Mouse (Mus musculus): ENCODE measurements around the gene Tjp3. TPM values are rescaled to one million over a fixed set of nuclear protein-coding genes. Genes with fewer than 3 reads are reported as not detected.

The Tjp3 gene
- polyA plus RNA-seq (2012; rRNA removed) = 124 and 239 TPM in 2 replicates

DNA sequence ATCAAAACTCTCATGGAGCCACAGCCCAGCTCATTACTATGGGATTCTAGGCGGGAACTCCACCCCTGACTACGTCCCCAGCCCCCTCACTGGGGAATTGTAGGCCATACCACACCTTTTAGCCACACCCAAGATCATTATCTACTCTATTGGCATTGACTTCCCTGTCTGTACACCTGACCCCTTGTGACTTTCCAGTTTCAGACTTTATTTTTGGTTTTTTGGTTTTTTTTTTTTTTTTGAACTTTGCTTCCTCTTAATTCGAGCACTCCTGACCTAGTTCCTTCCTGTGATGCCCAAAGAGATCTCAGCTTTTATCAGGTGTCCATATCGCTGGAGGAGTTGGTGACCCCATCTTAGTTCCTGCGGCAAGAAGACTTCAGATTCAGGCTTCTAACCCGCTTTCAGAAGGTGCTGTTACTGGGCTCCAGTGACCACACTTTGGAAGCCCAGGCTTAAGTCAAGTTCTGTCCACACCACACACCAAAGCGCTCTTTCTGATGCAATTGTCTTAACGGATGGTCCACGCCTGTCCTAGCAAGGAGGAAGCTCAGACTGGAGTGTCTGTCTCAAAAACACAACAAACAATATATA, at the start of gene Tjp3:
TSS of gene Tjp3 (minus strand) at position 71 of the 594 bp plus-strand sequence.
- Histone ChIP-seq H3K4me1 (ENCODE audit: control insufficient read depth, insufficient read depth, insufficient read length, low read length) (peaks cover 38% of the 10 kb centered on the region), H3K27me3 (ENCODE audit: control insufficient read depth, insufficient read depth, low read length) (no peaks in the 10 kb centered on the region), H3K36me3 (ENCODE audit: control insufficient read depth, insufficient read depth, low read length) (peaks cover 2% of the 10 kb centered on the region; the same call in 1 of the 2 replicates), H3K4me3 (ENCODE audit: low read depth, low read length) (peak within 1 kb of the TSS; percentile 74), H3K27ac (ENCODE audit: insufficient read depth, low read depth, low read length) (peak within 1 kb of the TSS; percentile 98)
- WGBS = 27% methylated on average over 9 of the region's 9 CpGs
- TF ChIP-seq POLR2A (IDR thresholded peaks at IDR 0.05; ENCODE audit: low read depth, low read length) = no peak

DNA sequence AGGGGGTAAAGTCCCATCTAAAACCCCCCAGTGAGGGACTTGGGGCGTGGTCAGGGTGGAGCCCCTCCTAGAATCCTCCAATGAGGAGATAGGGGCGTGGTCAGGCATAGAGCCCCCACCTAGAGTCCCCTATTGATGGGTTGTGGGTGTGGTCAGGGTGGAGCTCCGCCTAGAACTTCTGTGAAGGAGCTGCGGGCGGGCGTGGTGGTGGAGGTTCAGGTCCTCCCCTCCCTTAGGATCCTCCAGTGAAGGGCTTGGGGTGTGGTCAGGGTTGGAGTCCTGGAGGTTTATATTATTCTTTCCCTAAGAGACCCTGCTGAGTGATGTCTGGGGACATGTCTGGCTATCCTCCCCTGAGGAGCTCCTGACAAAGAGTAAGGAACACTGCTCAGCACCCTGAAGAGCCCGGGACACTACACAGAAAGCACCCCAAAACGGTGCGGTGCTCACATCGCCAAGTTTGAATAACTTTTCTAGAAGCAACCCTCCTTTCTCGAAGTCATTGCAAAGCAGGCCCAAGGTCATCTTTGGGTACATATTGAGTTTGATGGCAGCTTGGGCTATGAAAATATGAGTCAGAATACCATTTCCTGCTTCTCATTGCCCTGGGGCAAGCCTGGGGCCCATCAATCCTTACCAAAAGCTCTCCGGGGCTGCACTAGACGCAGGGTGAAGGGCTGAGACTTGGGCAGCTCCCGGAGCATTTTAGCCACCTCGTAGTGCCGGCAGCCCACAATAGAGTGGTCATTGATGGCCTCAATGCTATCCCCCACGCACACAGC, 49.4 kb upstream of the Tjp3 start:
- peaks cover 12% of the 10 kb centered on the region; the same call in 1 of the 2 replicates for H3K4me1 ChIP-seq (ENCODE audit: control insufficient read depth, insufficient read depth, insufficient read length, low read length)
- no peak overlapping the region for H3K27ac ChIP-seq (ENCODE audit: insufficient read depth, low read depth, low read length)
- no peaks in the 10 kb centered on the region for H3K36me3 ChIP-seq (ENCODE audit: control insufficient read depth, insufficient read depth, low read length)
- no peak overlapping the region for H3K4me3 ChIP-seq (ENCODE audit: low read depth, low read length)
- TF ChIP-seq POLR2A (IDR thresholded peaks at IDR 0.05; ENCODE audit: low read depth, low read length) (no peak), CTCF (IDR thresholded peaks at IDR 0.05; ENCODE audit: extremely low read depth, insufficient read length, insufficient replicate concordance, low read depth, low read length) (no peak)
- 39% methylated on average over 17 of the region's 17 CpGs for WGBS
- peaks cover 16% of the 10 kb centered on the region for H3K27me3 ChIP-seq (ENCODE audit: control insufficient read depth, insufficient read depth, low read length)

DNA sequence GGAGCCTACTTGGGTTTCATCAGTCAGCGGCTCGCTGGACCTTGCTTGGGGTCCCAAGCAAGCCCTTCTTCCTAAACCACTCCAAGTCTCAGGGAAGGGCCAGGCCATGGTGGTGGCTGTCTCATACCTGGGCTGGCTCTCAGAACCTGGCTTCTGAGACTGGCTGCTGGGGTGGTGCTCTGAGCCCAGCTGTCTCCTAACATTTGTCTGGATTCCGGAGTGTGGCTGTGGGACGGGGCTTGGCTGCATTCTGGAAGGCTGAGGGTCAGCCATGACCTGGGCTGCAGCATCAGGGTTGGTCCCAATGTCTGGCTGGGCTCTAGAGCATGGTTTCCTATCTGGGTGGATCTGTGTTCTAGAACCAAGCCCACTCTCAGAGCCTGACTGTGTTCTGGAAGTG, 45.2 kb upstream of the Tjp3 start:
- Histone ChIP-seq H3K27me3 (ENCODE audit: control insufficient read depth, insufficient read depth, low read length) (peaks cover 11% of the 10 kb centered on the region), H3K4me1 (ENCODE audit: control insufficient read depth, insufficient read depth, insufficient read length, low read length) (peaks cover 6% of the 10 kb centered on the region), H3K4me3 (ENCODE audit: low read depth, low read length) (no peak overlapping the region), H3K36me3 (ENCODE audit: control insufficient read depth, insufficient read depth, low read length) (no peaks in the 10 kb centered on the region), H3K27ac (ENCODE audit: insufficient read depth, low read depth, low read length) (no peak overlapping the region)
- WGBS = 92% methylated on average over 4 of the region's 4 CpGs
- TF ChIP-seq POLR2A (IDR thresholded peaks at IDR 0.05; ENCODE audit: low read depth, low read length) (no peak), CTCF (IDR thresholded peaks at IDR 0.05; ENCODE audit: extremely low read depth, insufficient read length, insufficient replicate concordance, low read depth, low read length) (no peak)

GRCm38 (mm10) chr10:81335393-81336340, 44.3 kb upstream of the Tjp3 start:
- WGBS = 67% methylated on average over 19 of the region's 19 CpGs
- Histone ChIP-seq H3K27ac (ENCODE audit: insufficient read depth, low read depth, low read length) (no peak overlapping the region), H3K36me3 (ENCODE audit: control insufficient read depth, insufficient read depth, low read length) (no peaks in the 10 kb centered on the region), H3K27me3 (ENCODE audit: control insufficient read depth, insufficient read depth, low read length) (peaks cover 11% of the 10 kb centered on the region), H3K4me3 (ENCODE audit: low read depth, low read length) (no peak overlapping the region), H3K4me1 (ENCODE audit: control insufficient read depth, insufficient read depth, insufficient read length, low read length) (peaks cover 3% of the 10 kb centered on the region)
- no peak for TF ChIP-seq CTCF (IDR thresholded peaks at IDR 0.05; ENCODE audit: extremely low read depth, insufficient read length, insufficient replicate concordance, low read depth, low read length)
- TF ChIP-seq POLR2A (IDR thresholded peaks at IDR 0.05; ENCODE audit: low read depth, low read length) = no peak

DNA sequence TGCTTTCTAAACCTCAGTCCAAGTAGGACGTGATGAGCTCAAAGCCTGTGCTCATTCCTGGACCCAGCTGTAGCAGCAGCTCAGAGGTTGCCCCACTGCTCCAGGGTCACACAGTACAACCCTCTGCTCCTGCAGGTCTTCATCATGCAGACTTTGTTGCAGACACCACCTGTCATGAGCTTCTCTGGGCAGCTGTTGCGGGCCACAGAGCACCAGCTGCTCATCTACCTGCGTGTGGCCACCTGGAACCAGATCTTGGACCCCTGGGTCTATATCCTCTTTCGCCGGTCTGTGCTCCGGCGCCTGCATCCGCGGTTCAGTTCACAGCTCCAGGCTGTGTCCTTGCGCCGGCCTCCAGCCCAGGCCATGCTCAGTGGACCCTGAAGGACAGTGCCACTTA, 42.9 kb upstream of the Tjp3 start:
- WGBS = 75% methylated on average over 11 of the region's 11 CpGs

GRCm38 (mm10) chr10:81332277-81332676, 40.9 kb upstream of the Tjp3 start:
- peaks cover 11% of the 10 kb centered on the region for H3K27me3 ChIP-seq (ENCODE audit: control insufficient read depth, insufficient read depth, low read length)
- TF ChIP-seq POLR2A (IDR thresholded peaks at IDR 0.05; ENCODE audit: low read depth, low read length) (no peak), CTCF (IDR thresholded peaks at IDR 0.05; ENCODE audit: extremely low read depth, insufficient read length, insufficient replicate concordance, low read depth, low read length) (no peak)
- peaks cover 12% of the 10 kb centered on the region for H3K4me1 ChIP-seq (ENCODE audit: control insufficient read depth, insufficient read depth, insufficient read length, low read length)
- H3K27ac ChIP-seq (ENCODE audit: insufficient read depth, low read depth, low read length) = no peak overlapping the region
- 0 out of 2 replicates have a peak overlapping the region, but pooled peaks have one; percentile 20 for H3K4me3 ChIP-seq (ENCODE audit: low read depth, low read length)
- 39% methylated on average over 29 of the region's 29 CpGs for WGBS
- H3K36me3 ChIP-seq (ENCODE audit: control insufficient read depth, insufficient read depth, low read length) = 0 out of 2 replicates have a peak, but pooled peaks cover under 1% of the 10 kb centered on the region

More for the DNA sequence above, 42.9 kb upstream of the Tjp3 start:
- Histone ChIP-seq H3K4me1 (ENCODE audit: control insufficient read depth, insufficient read depth, insufficient read length, low read length) (peaks cover 7% of the 10 kb centered on the region), H3K27ac (ENCODE audit: insufficient read depth, low read depth, low read length) (no peak overlapping the region), H3K4me3 (ENCODE audit: low read depth, low read length) (no peak overlapping the region), H3K27me3 (ENCODE audit: control insufficient read depth, insufficient read depth, low read length) (peaks cover 11% of the 10 kb centered on the region), H3K36me3 (ENCODE audit: control insufficient read depth, insufficient read depth, low read length) (no peaks in the 10 kb centered on the region)
- TF ChIP-seq CTCF (IDR thresholded peaks at IDR 0.05; ENCODE audit: extremely low read depth, insufficient read length, insufficient replicate concordance, low read depth, low read length) (no peak), POLR2A (IDR thresholded peaks at IDR 0.05; ENCODE audit: low read depth, low read length) (no peak)

Data from small intestine, adult 2 months (tissue).